Mouse (Mus musculus): ENCODE data around the gene Phlda3. TPM values are rescaled to one million over a fixed set of nuclear protein-coding genes. Genes with fewer than 3 reads are reported as not detected.

The Phlda3 gene
- total and polyA plus RNA-seq, 2 experiments from 2014 or later = 51.1 to 66.4 TPM

DNA sequence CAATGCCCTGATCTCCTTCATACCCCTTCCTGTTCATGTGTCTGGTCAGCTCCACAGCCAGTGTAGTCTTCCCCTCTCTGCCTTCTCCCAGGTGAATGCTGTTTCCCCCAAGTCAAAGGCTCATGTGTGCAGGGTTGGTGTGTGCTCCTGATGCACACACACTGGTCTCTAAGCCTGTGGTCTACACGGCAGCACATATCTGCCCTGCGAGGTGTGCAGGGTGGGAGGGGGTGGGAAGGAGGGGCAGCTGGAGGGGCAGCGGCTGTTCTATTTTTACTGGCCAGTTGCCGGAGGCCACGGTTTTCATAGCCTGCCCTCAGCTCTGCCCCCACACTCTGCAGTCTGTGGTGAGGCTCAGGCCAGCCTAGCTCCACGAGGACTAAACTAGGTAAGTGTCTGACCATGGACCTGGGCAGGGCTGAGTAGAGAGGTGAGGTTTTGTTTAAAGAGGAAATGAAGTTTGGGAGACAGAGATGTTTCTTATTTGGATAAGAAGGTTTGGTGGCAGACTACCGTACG, 33.2 kb downstream of the Phlda3 start:
- H3K4me3 ChIP-seq (ENCODE audit: low read length) = no peak overlapping the region
- H3K27me3 ChIP-seq (ENCODE audit: insufficient read depth, low read length) = no peaks in the 10 kb centered on the region
- H3K36me3 ChIP-seq (ENCODE audit: insufficient read depth, low read length) = no peaks in the 10 kb centered on the region
- ATAC-seq (no peak), DNase-seq (ENCODE audit: low spot score) (no peak)
- H3K9me3 ChIP-seq (ENCODE audit: low read length) = no peaks in the 10 kb centered on the region
- H3K4me2 ChIP-seq (ENCODE audit: low read depth, low read length) = no peak overlapping the region
- peaks cover 9% of the 10 kb centered on the region for H3K4me1 ChIP-seq (ENCODE audit: insufficient read depth, low read length)
- no peak overlapping the region for H3K27ac ChIP-seq
- WGBS = 78% methylated on average over 8 of the region's 8 CpGs
- no peak overlapping the region for H3K9ac ChIP-seq (replicated peaks; ENCODE audit: low read length)
- no peak for TF ChIP-seq CTCF (IDR thresholded peaks at IDR 0.05; ENCODE audit: low read depth)

DNA sequence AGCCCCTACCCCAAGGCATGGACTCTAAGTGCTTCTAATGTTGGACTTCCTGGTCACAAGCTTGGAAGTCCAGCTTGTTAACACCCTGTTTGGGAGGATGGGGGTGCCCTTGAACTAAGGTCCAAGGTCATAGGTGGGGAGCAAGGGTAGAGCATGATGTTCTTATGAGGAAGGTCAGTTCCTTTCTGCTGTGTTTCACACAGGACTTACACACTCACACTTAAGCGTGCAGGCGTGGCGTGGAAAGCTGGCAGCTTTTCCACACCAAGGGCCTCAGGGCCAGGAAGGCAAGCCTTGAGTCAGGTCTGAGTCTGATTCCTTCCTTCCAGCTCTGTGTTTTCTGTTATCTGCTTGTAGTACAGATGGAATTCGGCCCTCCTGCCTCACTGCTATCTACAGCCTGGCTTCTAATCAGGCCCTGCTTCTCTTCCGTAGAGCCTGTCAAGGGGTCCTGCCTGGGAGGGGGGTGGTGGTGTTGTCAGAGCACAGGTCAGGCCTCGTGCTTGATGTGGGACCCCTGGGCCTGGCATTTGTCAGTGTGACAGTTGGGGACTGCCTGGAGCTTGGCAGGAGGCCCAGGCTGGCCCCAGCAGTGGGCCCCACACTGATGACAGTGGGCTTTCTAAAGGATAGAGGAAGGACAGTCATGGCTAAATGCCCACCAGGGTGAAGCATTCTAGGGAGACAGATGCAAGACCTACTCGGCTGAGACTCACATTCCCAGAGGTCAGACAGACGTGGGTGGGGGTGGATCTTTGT, 34.5 kb downstream of the Phlda3 start:
- Histone ChIP-seq H3K27ac (no peak overlapping the region), H3K9me3 (ENCODE audit: low read length) (no peaks in the 10 kb centered on the region), H3K4me1 (ENCODE audit: insufficient read depth, low read length) (peaks cover 9% of the 10 kb centered on the region), H3K36me3 (ENCODE audit: insufficient read depth, low read length) (no peaks in the 10 kb centered on the region), H3K4me3 (ENCODE audit: low read length) (no peak overlapping the region), H3K4me2 (ENCODE audit: low read depth, low read length) (no peak overlapping the region), H3K27me3 (ENCODE audit: insufficient read depth, low read length) (no peaks in the 10 kb centered on the region), H3K9ac (replicated peaks; ENCODE audit: low read length) (0 out of 2 replicates have a peak overlapping the region, but pooled peaks have one; percentile 10)
- WGBS = 36% methylated on average over 8 of the region's 8 CpGs
- ATAC-seq (peak; percentile 53), DNase-seq (ENCODE audit: low spot score) (peak; percentile 43)
- TF ChIP-seq CTCF (IDR thresholded peaks at IDR 0.05; ENCODE audit: low read depth) = no peak

DNA sequence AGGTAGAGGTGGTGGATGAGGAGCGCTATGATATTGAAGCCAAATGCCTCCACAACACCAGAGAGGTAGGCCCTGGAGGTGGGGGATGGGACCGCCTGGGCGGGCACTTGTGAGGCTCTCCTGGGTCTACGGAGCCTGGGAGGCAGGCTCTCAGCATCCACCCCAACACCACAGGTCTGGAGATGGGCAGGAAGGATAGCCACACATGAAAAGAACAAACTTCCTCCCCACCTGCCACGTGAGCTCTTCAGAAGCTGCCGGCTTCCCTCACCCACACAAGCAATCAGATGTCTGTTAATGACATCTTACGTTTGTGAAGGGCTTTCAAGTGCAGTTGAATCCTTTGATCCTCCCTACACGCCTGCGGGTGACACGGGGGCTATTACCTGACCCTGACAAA, 41.6 kb downstream of the Phlda3 start:
- no peak for DNase-seq (ENCODE audit: low spot score)
- H3K4me2 ChIP-seq (ENCODE audit: low read depth, low read length) = no peak overlapping the region
- H3K36me3 ChIP-seq (ENCODE audit: insufficient read depth, low read length) = no peaks in the 10 kb centered on the region
- WGBS = 71% methylated on average over 10 of the region's 10 CpGs
- H3K27ac ChIP-seq = no peak overlapping the region
- no peak for ATAC-seq
- no peaks in the 10 kb centered on the region for H3K4me1 ChIP-seq (ENCODE audit: insufficient read depth, low read length)
- no peak overlapping the region for H3K9ac ChIP-seq (replicated peaks; ENCODE audit: low read length)
- TF ChIP-seq CTCF (IDR thresholded peaks at IDR 0.05; ENCODE audit: low read depth) = no peak
- no peak overlapping the region for H3K4me3 ChIP-seq (ENCODE audit: low read length)
- no peaks in the 10 kb centered on the region for H3K9me3 ChIP-seq (ENCODE audit: low read length)
- H3K27me3 ChIP-seq (ENCODE audit: insufficient read depth, low read length) = no peaks in the 10 kb centered on the region

- no peaks in the 10 kb centered on the region for H3K36me3 ChIP-seq (ENCODE audit: insufficient read depth, low read length)
- ATAC-seq = no peak
- H3K9me3 ChIP-seq (ENCODE audit: low read length) = no peaks in the 10 kb centered on the region
- no peak overlapping the region for H3K27ac ChIP-seq
- 0 out of 2 replicates have a peak, but pooled peaks cover 10% of the 10 kb centered on the region for H3K4me1 ChIP-seq (ENCODE audit: insufficient read depth, low read length)
- H3K4me3 ChIP-seq (ENCODE audit: low read length) = no peak overlapping the region
- H3K27me3 ChIP-seq (ENCODE audit: insufficient read depth, low read length) = no peaks in the 10 kb centered on the region
- WGBS = 81% methylated on average over 2 of the region's 2 CpGs
- no peak overlapping the region for H3K9ac ChIP-seq (replicated peaks; ENCODE audit: low read length)
- DNase-seq (ENCODE audit: low spot score) = no peak
- no peak for TF ChIP-seq CTCF (IDR thresholded peaks at IDR 0.05; ENCODE audit: low read depth)
- no peak overlapping the region for H3K4me2 ChIP-seq (ENCODE audit: low read depth, low read length)
These were observed 44.3 kb downstream of the Phlda3 start for GRCm38 (mm10) chr1:135810180-135810579.

- WGBS = 36% methylated on average over 7 of the region's 7 CpGs
- Histone ChIP-seq H3K4me3 (ENCODE audit: low read length) (no peak overlapping the region), H3K4me1 (ENCODE audit: insufficient read depth, low read length) (0 out of 2 replicates have a peak, but pooled peaks cover 10% of the 10 kb centered on the region), H3K9me3 (ENCODE audit: low read length) (no peaks in the 10 kb centered on the region), H3K9ac (replicated peaks; ENCODE audit: low read length) (no peak overlapping the region), H3K36me3 (ENCODE audit: insufficient read depth, low read length) (no peaks in the 10 kb centered on the region), H3K4me2 (ENCODE audit: low read depth, low read length) (no peak overlapping the region), H3K27ac (no peak overlapping the region), H3K27me3 (ENCODE audit: insufficient read depth, low read length) (no peaks in the 10 kb centered on the region)
- ATAC-seq (peak; percentile 65), DNase-seq (ENCODE audit: low spot score) (peak; percentile 78)
- TF ChIP-seq CTCF (IDR thresholded peaks at IDR 0.05; ENCODE audit: low read depth) = peak; percentile 98
These were observed 45.2 kb downstream of the Phlda3 start for GRCm38 (mm10) chr1:135811016-135811646.

DNA sequence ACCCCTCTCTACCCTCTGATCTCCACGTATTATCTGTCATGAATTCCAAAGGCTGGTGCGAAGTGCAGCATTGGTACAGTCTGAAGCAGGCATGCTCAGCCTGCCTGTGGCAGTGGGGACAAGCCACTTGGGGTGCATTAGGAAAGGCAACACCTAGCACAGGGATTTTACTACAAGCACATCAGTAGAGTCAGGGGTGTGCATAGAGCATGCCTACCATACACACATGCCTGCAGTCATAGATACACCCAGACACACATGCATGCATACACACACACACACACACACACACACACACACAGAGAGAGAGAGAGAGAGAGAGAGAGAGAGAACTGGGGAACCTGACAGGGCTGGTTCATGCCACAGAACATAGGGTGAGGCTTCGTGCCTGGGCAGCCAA, 46.3 kb downstream of the Phlda3 start:
- Histone ChIP-seq H3K4me1 (ENCODE audit: insufficient read depth, low read length) (0 out of 2 replicates have a peak, but pooled peaks cover 10% of the 10 kb centered on the region), H3K4me2 (ENCODE audit: low read depth, low read length) (no peak overlapping the region), H3K9me3 (ENCODE audit: low read length) (no peaks in the 10 kb centered on the region), H3K27me3 (ENCODE audit: insufficient read depth, low read length) (0 out of 2 replicates have a peak, but pooled peaks cover 4% of the 10 kb centered on the region), H3K9ac (replicated peaks; ENCODE audit: low read length) (no peak overlapping the region), H3K36me3 (ENCODE audit: insufficient read depth, low read length) (no peaks in the 10 kb centered on the region), H3K27ac (no peak overlapping the region), H3K4me3 (ENCODE audit: low read length) (no peak overlapping the region)
- WGBS = 74% methylated on average over 3 of the region's 3 CpGs
- TF ChIP-seq CTCF (IDR thresholded peaks at IDR 0.05; ENCODE audit: low read depth) = no peak
- ATAC-seq (no peak), DNase-seq (ENCODE audit: low spot score) (no peak)

All from hindbrain, postnatal 0 days (tissue).